Mouse (Mus musculus) heart, embryonic 11.5 days (tissue): Measurements from ENCODE around the gene Glrx3. TPM values are rescaled to one million over a fixed set of nuclear protein-coding genes. Genes with fewer than 3 reads are reported as not detected.
"Not testable (repeated sequence)": the region's sequence is repeated elsewhere in the genome, so short reads cannot be mapped to it uniquely, and the experiment has no call there.

Experiments
- ATAC-seq: fragments of 200-750 bp; cut with Nextera tagmentation; replicated peaks from 2 replicates; pipeline ENCODE4 v1.8.0; 2017; ENCODE audit warnings: moderate library complexity; ENCODE audit not compliant: insufficient number of reproducible peaks, low FRiP score, low TSS enrichment
- H3K27ac ChIP-seq: fragments of 300-500 bp; sonication (generic); 2 replicates; pipeline ENCODE4 v1.5.1; 2014; ENCODE audit warnings: mild to moderate bottlenecking, low read depth, low read length
- H3K27me3 ChIP-seq: fragments of 300-500 bp; sonication (generic); 2 replicates; pipeline ENCODE4 v1.6.1; 2014; ENCODE audit warnings: mild to moderate bottlenecking, low read length, mixed read lengths; ENCODE audit not compliant: control insufficient read depth, insufficient read depth
- H3K36me3 ChIP-seq: fragments of 300-500 bp; sonication (generic); 2 replicates; pipeline ENCODE4 v1.6.1; 2014; ENCODE audit warnings: mild to moderate bottlenecking, low read length, moderate library complexity, mixed read lengths; ENCODE audit not compliant: control insufficient read depth, insufficient read depth
- H3K4me1 ChIP-seq: fragments of 300-500 bp; sonication (generic); 2 replicates; pipeline ENCODE4 v1.6.1; 2014; ENCODE audit warnings: low read length; ENCODE audit not compliant: control insufficient read depth, insufficient read depth
- H3K4me2 ChIP-seq: fragments of 300-500 bp; sonication (generic); 2 replicates; pipeline ENCODE4 v1.6.1; 2014; ENCODE audit warnings: mild to moderate bottlenecking, moderate library complexity
- H3K4me3 ChIP-seq: fragments of 300-500 bp; sonication (generic); 2 replicates; pipeline ENCODE4 v1.5.1; 2014; ENCODE audit warnings: low read depth, low read length
- H3K9ac ChIP-seq: fragments of 300-500 bp; sonication (generic); 2 replicates; pipeline ENCODE4 v1.6.1; 2014; ENCODE audit warnings: mild to moderate bottlenecking, low read depth, low read length, moderate library complexity
- H3K9me3 ChIP-seq: fragments of 300-500 bp; sonication (generic); replicated peaks from 2 replicates; pipeline ENCODE4 v1.6.1; 2016; ENCODE audit warnings: low read length; ENCODE audit not compliant: control insufficient read depth
- WGBS: fragments of 180-500 bp; shearing (Covaris S2); extraction: QIAGEN DNeasy Blood & Tissue Kit; methylation state at CpG from one replicate; pipeline ENCODE4 v1.1.7; 2014; ENCODE audit not compliant: insufficient replicate concordance; 5-methylcytosine and 5-hydroxymethylcytosine counted together
- polyA plus RNA-seq: library from polyadenylated mRNA; unstranded; fragments of >200 nt; fragmentation: Nextera tagmentation; extraction: Ambion mirVana; gene quantifications from 2 replicates; pipeline ENCODE4 v1.2.1, GENCODE M21; 2014

Glrx3 gene
- polyA plus RNA-seq, 1 experiment from 2014 or later: 202 TPM

DNA sequence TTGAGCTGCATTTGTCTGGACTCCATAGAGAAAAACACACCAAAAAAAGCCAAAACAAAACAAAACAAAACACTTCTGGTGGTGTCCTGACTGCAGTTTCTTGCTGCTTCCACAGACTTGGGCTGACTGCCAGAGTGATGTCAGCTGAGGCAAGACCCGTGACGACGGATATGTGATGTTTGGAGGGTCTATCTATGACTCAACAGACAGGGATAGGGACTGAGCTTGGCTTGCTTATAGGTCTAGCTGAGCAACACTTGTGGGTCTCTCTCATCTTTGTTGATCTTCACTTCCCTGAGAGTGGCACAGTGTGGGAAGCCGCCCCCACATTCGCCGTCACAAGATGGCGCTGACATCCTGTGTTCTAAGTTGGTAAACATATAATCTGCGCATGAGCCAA, 22.7 kb upstream of the Glrx3 start:
- ATAC-seq: no peak
- Histone ChIP-seq H3K9me3 (no peaks in the 10 kb centered on the region), H3K27me3 (no peaks in the 10 kb centered on the region), H3K27ac (no peak overlapping the region), H3K9ac (no peak overlapping the region), H3K4me1 (peaks cover 3% of the 10 kb centered on the region; the same call in 1 of the 2 replicates), H3K36me3 (no peaks in the 10 kb centered on the region), H3K4me2 (no peak overlapping the region), H3K4me3 (no peak overlapping the region)
- 79% methylated on average over 8 of the region's 8 CpGs for WGBS

DNA sequence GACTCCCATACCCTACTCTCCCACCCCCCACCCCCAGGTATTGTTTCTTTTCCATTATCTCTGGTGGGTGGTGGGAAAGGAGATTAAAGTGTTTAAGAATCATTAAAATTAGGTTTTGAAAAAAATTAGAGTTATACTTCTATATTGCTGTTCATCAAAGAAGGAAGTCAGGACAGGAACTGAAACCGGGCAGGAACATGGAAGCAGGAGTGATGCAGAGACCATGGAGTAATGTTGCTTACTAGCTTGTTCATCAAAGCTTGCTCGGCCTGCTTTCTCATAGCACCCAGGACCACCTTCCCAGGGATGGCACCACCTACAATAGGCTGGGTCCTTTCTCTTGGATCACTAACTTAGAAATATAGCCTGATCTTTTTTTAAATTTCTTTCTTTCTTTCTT, 16.9 kb upstream of the Glrx3 start:
- no peak for ATAC-seq
- no peaks in the 10 kb centered on the region for H3K9me3 ChIP-seq
- no peaks in the 10 kb centered on the region for H3K4me1 ChIP-seq
- H3K36me3 ChIP-seq: no peaks in the 10 kb centered on the region
- H3K27ac ChIP-seq: no peak overlapping the region
- no peaks in the 10 kb centered on the region for H3K27me3 ChIP-seq
- H3K4me3 ChIP-seq: no peak overlapping the region
- 79% methylated on average over 2 of the region's 2 CpGs for WGBS
- no peak overlapping the region for H3K9ac ChIP-seq
- H3K4me2 ChIP-seq: no peak overlapping the region

DNA sequence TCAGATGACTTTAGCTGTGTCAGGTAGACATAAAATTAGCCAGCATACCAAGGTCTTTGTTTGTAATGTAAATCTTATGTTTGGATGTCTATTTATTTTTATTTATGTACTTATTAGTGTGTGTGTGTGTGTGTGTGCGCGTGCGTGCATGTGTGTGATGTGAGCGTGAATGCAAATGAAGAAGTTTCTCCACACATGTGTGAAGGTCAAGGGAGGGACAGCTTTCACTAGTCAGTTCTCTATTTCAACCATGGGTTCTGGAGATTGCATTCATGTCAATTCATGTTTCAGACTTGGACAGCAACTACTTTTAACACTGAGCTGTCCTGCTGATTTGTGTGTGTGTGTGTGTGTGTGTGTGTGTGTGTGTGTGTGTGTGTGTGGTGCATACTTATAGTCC, 16.2 kb upstream of the Glrx3 start:
- Histone ChIP-seq H3K4me2 (no peak overlapping the region), H3K4me3 (no peak overlapping the region), H3K9me3 (no peaks in the 10 kb centered on the region), H3K27me3 (no peaks in the 10 kb centered on the region), H3K27ac (no peak overlapping the region), H3K4me1 (no peaks in the 10 kb centered on the region), H3K9ac (no peak overlapping the region), H3K36me3 (no peaks in the 10 kb centered on the region)
- ATAC-seq: no peak
- WGBS: 92% methylated on average over 4 of the region's 4 CpGs

DNA sequence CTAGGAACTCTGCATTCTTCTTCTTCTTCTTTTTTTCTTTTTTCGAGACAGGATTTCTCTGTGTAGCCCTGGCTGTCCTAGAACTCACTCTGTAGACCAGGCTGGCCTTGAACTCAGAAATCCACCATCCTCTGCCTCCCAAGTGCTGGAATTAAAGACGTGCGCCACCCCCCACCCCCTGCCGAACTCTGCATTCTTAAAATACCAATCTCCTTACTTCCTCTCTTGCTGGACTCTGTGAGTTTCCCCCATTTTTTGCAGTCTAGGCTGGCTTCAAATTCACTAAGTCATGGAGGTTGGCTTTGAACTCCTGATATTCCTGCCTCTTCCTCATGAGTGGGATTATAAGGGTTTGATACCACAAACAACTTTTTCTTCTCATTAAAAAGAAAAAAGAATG, 10.7 kb upstream of the Glrx3 start:
- Histone ChIP-seq H3K27ac (no peak overlapping the region), H3K4me1 (no peaks in the 10 kb centered on the region), H3K27me3 (no peaks in the 10 kb centered on the region), H3K4me3 (no peak overlapping the region), H3K9ac (no peak overlapping the region), H3K9me3 (no peaks in the 10 kb centered on the region), H3K4me2 (no peak overlapping the region), H3K36me3 (no peaks in the 10 kb centered on the region)
- WGBS: 44% methylated on average over 4 of the region's 4 CpGs
- ATAC-seq: no peak

DNA sequence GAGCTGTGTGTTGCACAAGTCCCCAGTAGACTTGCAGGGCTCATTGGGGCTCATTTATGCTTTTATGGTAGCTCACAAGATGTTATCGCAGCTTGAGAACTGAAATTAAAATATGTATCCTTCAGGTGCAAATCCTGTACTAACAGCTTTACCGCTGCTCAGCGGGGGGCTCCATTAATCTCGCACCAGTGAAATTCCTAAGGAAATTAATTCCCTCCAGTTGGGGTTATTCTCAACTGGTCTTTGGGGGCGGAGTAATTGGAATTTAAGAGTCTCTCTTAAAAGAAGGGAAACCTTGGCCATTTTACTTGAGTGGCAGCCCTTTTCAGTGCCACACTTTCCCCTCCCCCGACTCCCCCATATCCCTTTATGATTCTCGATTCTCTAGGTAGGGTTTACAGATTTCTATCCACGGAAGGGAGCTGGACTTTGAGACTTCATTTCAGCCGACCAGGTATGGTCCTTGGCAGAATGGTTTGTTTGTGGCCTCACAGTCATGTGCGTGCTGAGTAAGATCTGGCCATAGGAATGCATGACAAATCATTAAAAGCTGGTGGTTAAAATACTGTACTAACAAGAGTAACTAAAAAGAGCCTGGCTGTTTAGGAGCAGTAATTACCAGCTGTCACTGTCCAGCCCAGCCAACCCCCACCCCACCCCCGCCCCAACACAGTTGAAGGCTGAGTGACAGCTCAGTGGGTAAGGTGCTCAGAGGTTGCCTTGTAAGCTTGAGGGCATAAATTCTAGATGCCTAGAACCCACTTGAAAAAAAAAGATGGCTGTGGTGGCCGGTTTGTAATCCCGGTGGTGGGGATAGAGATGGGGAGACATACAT, 5.4 kb upstream of the Glrx3 start:
- Histone ChIP-seq H3K4me1 (no peaks in the 10 kb centered on the region), H3K9me3 (no peaks in the 10 kb centered on the region), H3K27ac (no peak overlapping the region), H3K27me3 (no peaks in the 10 kb centered on the region), H3K9ac (no peak overlapping the region), H3K36me3 (no peaks in the 10 kb centered on the region), H3K4me2 (no peak overlapping the region), H3K4me3 (no peak overlapping the region)
- 57% methylated on average over 13 of the region's 13 CpGs for WGBS
- ATAC-seq: no peak

DNA sequence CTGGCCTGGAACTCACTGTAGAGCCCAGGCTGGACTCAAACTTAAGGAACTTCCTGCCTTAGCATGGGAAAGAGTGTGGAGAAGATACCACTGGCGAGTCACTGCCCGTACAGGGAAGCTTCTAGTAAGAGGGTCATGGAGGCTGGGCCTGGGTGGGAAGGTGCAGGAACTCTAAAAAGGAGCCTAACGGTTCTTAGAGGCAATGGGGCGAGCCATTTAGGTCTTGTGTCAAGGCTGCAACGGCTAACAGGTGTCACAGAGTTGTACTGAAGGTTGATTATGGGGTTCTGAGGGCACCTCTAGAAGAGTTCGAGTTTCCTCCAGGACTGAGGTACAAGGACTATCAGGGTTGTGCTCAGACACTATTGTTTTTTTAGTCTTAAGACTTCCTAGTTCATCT, 513 bp upstream of the Glrx3 start:
- H3K4me1 ChIP-seq: peaks cover 6% of the 10 kb centered on the region; the same call in 1 of the 2 replicates
- no peaks in the 10 kb centered on the region for H3K27me3 ChIP-seq
- H3K9me3 ChIP-seq: no peaks in the 10 kb centered on the region
- H3K9ac ChIP-seq: no peak overlapping the region
- H3K4me3 ChIP-seq: peak overlapping the region; percentile 81; the same call in 1 of the 2 replicates
- no peak for ATAC-seq
- peak overlapping the region; percentile 25; the same call in 1 of the 2 replicates for H3K27ac ChIP-seq
- H3K4me2 ChIP-seq: peak overlapping the region; percentile 90
- WGBS: 71% methylated on average over 6 of the region's 6 CpGs
- H3K36me3 ChIP-seq: no peaks in the 10 kb centered on the region

DNA sequence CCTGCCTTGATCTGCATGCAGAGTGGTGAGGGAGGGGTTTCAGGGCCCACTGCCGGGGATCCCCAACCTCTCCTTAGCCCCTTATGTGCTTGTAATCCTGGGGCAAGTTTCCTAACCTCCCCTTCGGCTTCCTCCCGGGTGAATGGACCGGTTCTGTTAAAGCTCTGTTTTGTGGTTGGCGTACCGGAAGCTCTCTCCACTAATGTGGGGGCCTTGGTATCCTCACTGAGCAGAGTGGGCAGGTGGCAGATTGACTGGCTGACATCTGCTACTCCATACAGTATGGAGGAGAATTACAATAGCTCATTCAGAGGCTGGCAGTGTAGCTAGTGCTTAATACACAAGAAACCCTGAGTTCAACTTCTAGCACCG, 751 bp downstream of the Glrx3 start:
- 4% methylated on average over 7 of the region's 7 CpGs for WGBS
- Histone ChIP-seq H3K4me3 (peak overlapping the region; percentile 81), H3K4me1 (peaks cover 6% of the 10 kb centered on the region; the same call in 1 of the 2 replicates), H3K27me3 (no peaks in the 10 kb centered on the region), H3K4me2 (peak overlapping the region; percentile 90), H3K36me3 (no peaks in the 10 kb centered on the region), H3K9ac (peak overlapping the region; percentile 88), H3K27ac (peak overlapping the region; percentile 82), H3K9me3 (no peaks in the 10 kb centered on the region)
- no peak for ATAC-seq

DNA sequence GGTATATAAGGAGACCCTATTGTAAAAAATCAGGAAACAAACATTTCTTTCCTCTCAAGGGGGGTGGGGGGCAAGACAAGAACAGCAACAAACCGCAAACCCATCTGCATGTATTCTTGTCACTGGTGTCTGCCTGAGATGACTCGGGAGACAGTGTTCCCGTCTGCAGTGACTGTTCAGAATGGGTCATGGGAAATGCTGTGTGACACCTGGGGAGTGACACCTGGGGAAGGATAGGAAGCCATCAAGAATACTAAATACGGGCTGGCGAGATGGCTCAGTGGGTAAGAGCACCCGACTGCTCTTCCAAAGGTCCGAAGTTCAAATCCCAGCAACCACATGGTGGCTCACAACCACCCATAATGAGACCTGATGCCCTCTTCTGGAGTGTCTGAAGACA, 1.5 kb downstream of the Glrx3 start:
- H3K27ac ChIP-seq, H3K36me3 ChIP-seq, H3K27me3 ChIP-seq, ATAC-seq, H3K9ac ChIP-seq, H3K9me3 ChIP-seq, H3K4me1 ChIP-seq: not testable (repeated sequence)
- 79% methylated on average over 7 of the region's 7 CpGs for WGBS
- Histone ChIP-seq H3K4me2 (peak overlapping the region; percentile 90), H3K4me3 (peak overlapping the region; percentile 81)

DNA sequence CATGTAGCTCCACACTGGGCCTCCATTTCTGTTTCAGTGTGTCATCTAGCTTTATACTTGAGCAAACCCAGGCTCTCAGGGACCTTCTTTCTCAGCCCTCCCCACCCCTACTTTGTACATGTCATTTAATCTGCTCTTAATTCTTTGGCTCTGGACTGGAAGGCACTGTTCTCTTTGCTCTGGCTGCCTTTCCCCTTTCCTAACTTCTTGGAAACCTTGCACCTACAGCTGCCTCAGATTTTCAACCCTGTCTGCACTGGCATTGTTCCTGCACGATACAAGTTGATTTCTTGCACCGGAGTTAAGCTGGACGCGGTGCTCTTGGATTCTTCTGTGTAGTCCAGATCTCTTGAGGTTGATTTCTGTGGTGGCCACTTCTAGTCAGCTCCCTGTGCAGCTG, 5.5 kb downstream of the Glrx3 start:
- Histone ChIP-seq H3K4me2 (no peak overlapping the region), H3K27ac (no peak overlapping the region), H3K9me3 (no peaks in the 10 kb centered on the region), H3K4me1 (peaks cover 6% of the 10 kb centered on the region; the same call in 1 of the 2 replicates), H3K36me3 (0 out of 2 replicates have a peak, but pooled peaks cover 1% of the 10 kb centered on the region), H3K27me3 (no peaks in the 10 kb centered on the region), H3K4me3 (no peak overlapping the region), H3K9ac (no peak overlapping the region)
- no peak for ATAC-seq
- 94% methylated on average over 4 of the region's 4 CpGs for WGBS
